Mouse (Mus musculus): ENCODE measurements around the gene Zfp729b. TPM values are rescaled to one million over a fixed set of nuclear protein-coding genes. Genes with fewer than 3 reads are reported as not detected.

The Zfp729b gene
- 10 to 100 TPM; 15.6 to 15.8 TPM for total RNA-seq (2023)

DNA sequence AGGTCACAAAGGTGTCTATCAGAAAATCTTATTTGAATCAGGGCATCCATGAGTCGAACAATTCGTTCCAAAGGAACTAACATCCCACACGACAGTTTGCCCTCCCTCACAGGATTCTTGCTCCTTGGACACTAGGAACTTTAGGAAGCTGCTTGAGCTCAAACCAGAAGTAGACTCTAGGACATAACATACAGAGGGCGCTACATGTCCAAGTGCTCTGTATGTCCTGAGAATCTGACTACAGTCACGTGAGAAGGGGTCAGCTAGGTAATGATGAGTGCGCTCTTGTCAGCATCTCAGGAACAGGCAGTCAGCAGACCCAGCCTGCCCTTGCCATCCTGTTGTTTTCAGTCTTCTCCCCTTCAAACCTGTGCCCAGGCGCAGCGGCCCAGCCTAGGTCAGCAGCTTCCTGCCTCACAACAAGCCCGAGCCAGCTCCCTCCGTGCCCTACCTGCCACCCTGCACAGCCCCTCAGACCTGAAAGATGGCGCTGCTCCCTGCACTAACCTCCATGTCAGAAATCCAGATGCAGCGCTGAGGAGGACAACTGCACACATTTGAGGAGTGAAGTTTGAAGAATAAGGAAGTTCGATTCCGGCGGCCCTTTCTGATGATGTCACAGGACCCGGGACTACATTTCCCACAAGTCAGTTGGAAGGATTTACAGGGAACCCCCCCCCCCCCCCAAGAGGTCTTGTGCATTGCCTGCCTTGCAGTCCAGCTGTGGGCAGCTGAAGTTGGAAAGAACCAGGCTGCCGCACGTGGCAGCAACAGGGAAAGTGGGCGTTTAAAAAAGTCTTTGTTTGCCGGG lies at the start of gene Zfp729b:
TSS of gene Zfp729b (minus strand) at position 642 of the 811 bp plus-strand sequence.

DNA sequence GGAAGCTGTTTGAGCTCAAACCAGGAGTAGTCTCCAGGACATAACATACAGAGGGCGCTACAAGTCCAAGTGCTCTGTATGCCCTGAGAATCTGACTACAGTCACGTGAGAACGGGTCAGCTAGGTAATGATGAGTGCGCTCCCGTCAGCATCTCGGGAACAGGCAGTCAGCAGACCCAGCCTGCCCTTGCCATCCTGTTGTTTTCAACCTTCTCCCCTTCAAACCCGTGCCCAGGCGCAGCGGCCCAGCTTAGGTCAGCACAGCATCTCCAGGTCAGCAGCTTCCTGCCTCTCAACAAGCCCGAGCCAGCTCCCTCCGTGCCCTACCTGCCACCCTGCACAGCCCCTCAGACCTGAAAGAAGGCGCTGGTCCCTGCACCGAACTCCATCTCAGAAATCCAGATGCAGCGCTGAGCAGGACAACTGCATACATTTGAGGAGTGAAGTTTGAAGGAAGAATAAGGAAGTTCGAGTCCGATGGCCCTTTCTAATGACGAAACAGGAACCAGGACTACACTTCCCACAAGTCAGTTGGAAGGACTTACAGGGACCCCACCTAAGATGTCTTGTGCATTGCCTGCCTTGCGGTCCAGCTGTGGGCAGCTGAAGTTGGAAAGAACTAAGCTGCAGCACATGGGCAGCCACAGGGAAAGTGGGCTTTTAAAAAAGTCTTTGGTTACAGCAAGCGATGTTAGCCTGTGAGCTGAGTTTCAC lies 27.9 kb upstream of the Zfp729b start, which contains the start of the genes Gm49345 and Zfp729a:
TSS of gene Gm49345 (minus strand) at position 476 of the 714 bp plus-strand sequence.
TSS of gene Zfp729a (minus strand) at position 498 of the 714 bp plus-strand sequence.

DNA sequence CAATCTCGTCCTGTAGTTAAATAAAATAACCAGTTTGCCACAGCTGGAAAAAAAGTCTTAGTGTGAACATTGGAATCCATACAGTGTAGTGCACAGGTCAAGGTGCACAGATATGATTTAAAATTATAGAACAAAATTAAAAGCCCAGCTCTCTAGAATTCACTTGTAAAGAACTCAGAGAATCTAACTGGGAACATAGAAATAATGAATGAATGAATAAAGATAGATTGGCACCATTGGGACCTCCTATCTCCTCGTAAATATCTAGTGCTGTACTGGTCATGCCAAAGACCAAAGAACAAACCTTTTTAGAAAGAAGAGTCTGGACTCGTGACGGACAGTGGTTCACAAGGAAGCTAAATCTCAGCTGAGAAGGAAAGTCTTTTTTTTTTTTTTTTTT lies 55.8 kb downstream of the Zfp729b start, which contains the start of gene Zfp748:
TSS of gene Zfp748 (minus strand) at position 101 of the 400 bp plus-strand sequence.

Other genes with a start within 250 kb of the Zfp729b start
- gene Gm28044, start 249.2 kb downstream of the Zfp729b start, total RNA-seq (2023) = 1 to 10 TPM; 4.1 to 6.4 TPM
- gene Zfp953, start 249.1 kb downstream of the Zfp729b start, total RNA-seq (2023) = 10 to 100 TPM in 1 of 2 experiments, 1 to 10 TPM in 1; 8.2 to 10.7 TPM
- 1 to 10 TPM in 1 of 2 experiments, not detected in 1; 2.4 TPM for gene Gm28041, start 234.0 kb downstream of the Zfp729b start, total RNA-seq (2023)
- gene Zfp456, start 233.9 kb downstream of the Zfp729b start, total RNA-seq (2023) = 10 to 100 TPM in 1 of 2 experiments, 1 to 10 TPM in 1; 7.7 to 12.5 TPM
- gene Zfp429, start 209.9 kb downstream of the Zfp729b start, total RNA-seq (2023) = 10 to 100 TPM; 10.1 to 12.5 TPM
- gene Zfp459, start 188.3 kb downstream of the Zfp729b start, total RNA-seq (2023) = 1 to 10 TPM; 3.1 to 3.3 TPM
- gene Zfp874a, start 158.1 kb downstream of the Zfp729b start, total RNA-seq (2023) = 10 to 100 TPM; 12.4 to 14.4 TPM
- 10 to 100 TPM; 17.1 to 18.3 TPM for gene Zfp874b, start 125.4 kb downstream of the Zfp729b start, total RNA-seq (2023)
- gene Zfp58, start 109.2 kb downstream of the Zfp729b start, total RNA-seq (2023) = 10 to 100 TPM; 12.6 to 13.9 TPM
- not detected for gene Gm26965, start 83.6 kb downstream of the Zfp729b start, total RNA-seq (2023)
- 10 to 100 TPM; 23.3 to 25.2 TPM for gene Zfp87, start 83.5 kb downstream of the Zfp729b start, total RNA-seq (2023)
- 1 to 10 TPM; 8.6 to 9.3 TPM for gene Zfp748, start 55.9 kb downstream of the Zfp729b start, total RNA-seq (2023)
- gene Gm49345, start 28.1 kb upstream of the Zfp729b start, total RNA-seq (2023) = 1 to 10 TPM; 3.3 to 8.8 TPM
- 10 to 100 TPM; 12.3 to 15.7 TPM for gene Zfp729a, start 28.1 kb upstream of the Zfp729b start, total RNA-seq (2023)
- gene Zfp738, start 77.4 kb upstream of the Zfp729b start, total RNA-seq (2023) = 10 to 100 TPM; 14.2 to 16.6 TPM
- gene Zfp65, start 119.5 kb upstream of the Zfp729b start, total RNA-seq (2023) = 10 to 100 TPM in 1 of 2 experiments, 1 to 10 TPM in 1; 9.3 to 17.4 TPM
- 1 to 10 TPM; 4.9 to 5.0 TPM for gene Zfp85, start 145.5 kb upstream of the Zfp729b start, total RNA-seq (2023)
- gene Zfp493, start 170.0 kb upstream of the Zfp729b start, total RNA-seq (2023) = 1 to 10 TPM; 1.0 to 2.1 TPM
- gene Zfp273, start 204.0 kb upstream of the Zfp729b start, total RNA-seq (2023) = 1 to 10 TPM; 4.3 to 5.5 TPM
- not detected for gene Gm10037, start 221.4 kb upstream of the Zfp729b start, total RNA-seq (2023)